Mouse (Mus musculus) heart, embryonic 11.5 days (tissue): ENCODE data around the gene Fam234b. TPM values are rescaled to one million over a fixed set of nuclear protein-coding genes. Genes with fewer than 3 reads are reported as not detected.
A peak's percentile ranks its signal among the peaks of the same experiment; 100 is the strongest.

Experiments used
- ATAC-seq: fragments of 200-750 bp; cut with Nextera tagmentation; replicated peaks from 2 replicates; pipeline ENCODE4 v1.8.0; 2017; ENCODE audit warnings: moderate library complexity; ENCODE audit not compliant: insufficient number of reproducible peaks, low FRiP score, low TSS enrichment
- H3K27ac ChIP-seq: fragments of 300-500 bp; sonication (generic); 2 replicates; pipeline ENCODE4 v1.5.1; 2014; ENCODE audit warnings: mild to moderate bottlenecking, low read depth, low read length
- H3K27me3 ChIP-seq: fragments of 300-500 bp; sonication (generic); 2 replicates; pipeline ENCODE4 v1.6.1; 2014; ENCODE audit warnings: mild to moderate bottlenecking, low read length, mixed read lengths; ENCODE audit not compliant: control insufficient read depth, insufficient read depth
- H3K36me3 ChIP-seq: fragments of 300-500 bp; sonication (generic); 2 replicates; pipeline ENCODE4 v1.6.1; 2014; ENCODE audit warnings: mild to moderate bottlenecking, low read length, moderate library complexity, mixed read lengths; ENCODE audit not compliant: control insufficient read depth, insufficient read depth
- H3K4me1 ChIP-seq: fragments of 300-500 bp; sonication (generic); 2 replicates; pipeline ENCODE4 v1.6.1; 2014; ENCODE audit warnings: low read length; ENCODE audit not compliant: control insufficient read depth, insufficient read depth
- H3K4me2 ChIP-seq: fragments of 300-500 bp; sonication (generic); 2 replicates; pipeline ENCODE4 v1.6.1; 2014; ENCODE audit warnings: mild to moderate bottlenecking, moderate library complexity
- H3K4me3 ChIP-seq: fragments of 300-500 bp; sonication (generic); 2 replicates; pipeline ENCODE4 v1.5.1; 2014; ENCODE audit warnings: low read depth, low read length
- H3K9ac ChIP-seq: fragments of 300-500 bp; sonication (generic); 2 replicates; pipeline ENCODE4 v1.6.1; 2014; ENCODE audit warnings: mild to moderate bottlenecking, low read depth, low read length, moderate library complexity
- H3K9me3 ChIP-seq: fragments of 300-500 bp; sonication (generic); replicated peaks from 2 replicates; pipeline ENCODE4 v1.6.1; 2016; ENCODE audit warnings: low read length; ENCODE audit not compliant: control insufficient read depth
- WGBS: fragments of 180-500 bp; shearing (Covaris S2); extraction: QIAGEN DNeasy Blood & Tissue Kit; methylation state at CpG from one replicate; pipeline ENCODE4 v1.1.7; 2014; ENCODE audit not compliant: insufficient replicate concordance; 5-methylcytosine and 5-hydroxymethylcytosine counted together
- polyA plus RNA-seq: library from polyadenylated mRNA; unstranded; fragments of >200 nt; fragmentation: Nextera tagmentation; extraction: Ambion mirVana; gene quantifications from 2 replicates; pipeline ENCODE4 v1.2.1, GENCODE M21; 2014

Gene Fam234b
- polyA plus RNA-seq, 1 experiment from 2014 or later, result 11.3 TPM

- no peak overlapping the region for H3K4me2 ChIP-seq
- ATAC-seq, result no peak
- no peak overlapping the region for H3K4me3 ChIP-seq
- H3K27ac ChIP-seq, result no peak overlapping the region
- WGBS, result 43% methylated on average over 4 of the region's 4 CpGs
- H3K36me3 ChIP-seq, result no peaks in the 10 kb centered on the region
- H3K9ac ChIP-seq, result no peak overlapping the region
- H3K9me3 ChIP-seq, result no peaks in the 10 kb centered on the region
- H3K4me1 ChIP-seq, result peaks cover 21% of the 10 kb centered on the region
- H3K27me3 ChIP-seq, result no peaks in the 10 kb centered on the region
Measured at GRCm38 (mm10) chr6:135238211-135238610, 40.4 kb downstream of the Fam234b start.

DNA sequence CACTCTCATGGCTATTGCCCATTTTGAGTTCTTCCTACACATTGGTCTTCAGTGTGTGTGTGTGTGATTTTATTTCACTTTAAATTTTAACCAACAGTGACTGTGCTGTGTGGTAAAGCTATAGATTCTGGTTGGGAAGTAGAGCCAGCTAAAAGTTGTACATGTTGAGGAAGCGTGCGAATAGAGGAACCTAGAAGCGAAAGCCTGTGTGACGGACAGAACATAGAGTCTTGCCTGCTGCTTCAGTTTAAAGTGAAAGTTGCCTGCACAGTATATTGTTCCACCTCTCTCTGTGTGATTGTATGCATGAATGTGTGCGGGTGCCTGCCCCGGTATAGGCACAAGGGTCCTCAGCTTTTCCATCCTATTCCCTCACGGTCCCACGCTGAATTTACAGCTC, 42.6 kb downstream of the Fam234b start:
- Histone ChIP-seq H3K4me3 (no peak overlapping the region), H3K9me3 (no peaks in the 10 kb centered on the region), H3K4me2 (no peak overlapping the region), H3K4me1 (peaks cover 21% of the 10 kb centered on the region), H3K27me3 (peaks cover 3% of the 10 kb centered on the region; the same call in 1 of the 2 replicates), H3K9ac (no peak overlapping the region), H3K27ac (no peak overlapping the region), H3K36me3 (no peaks in the 10 kb centered on the region)
- ATAC-seq, result no peak
- 90% methylated on average over 8 of the region's 8 CpGs for WGBS

DNA sequence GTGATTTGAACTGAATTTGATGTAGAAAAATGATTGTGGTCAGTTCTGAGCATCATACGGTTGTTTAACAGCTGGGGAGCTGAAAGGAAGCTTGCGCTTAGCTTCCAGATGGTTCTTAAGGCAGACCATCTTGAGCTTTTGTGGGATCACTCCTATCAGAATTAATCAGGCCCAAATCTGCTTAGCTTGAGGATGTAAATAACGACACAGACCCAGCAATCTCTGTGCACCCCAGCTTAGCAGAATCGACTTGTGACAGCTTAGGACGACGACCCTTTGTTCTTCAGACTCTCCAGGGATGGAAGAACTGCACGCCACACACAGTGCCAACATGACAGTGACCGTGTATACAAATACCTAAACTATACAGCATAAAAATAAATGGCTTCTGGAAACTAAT, 47.8 kb downstream of the Fam234b start:
- Histone ChIP-seq H3K9me3 (no peaks in the 10 kb centered on the region), H3K36me3 (no peaks in the 10 kb centered on the region), H3K9ac (no peak overlapping the region), H3K4me2 (no peak overlapping the region), H3K4me1 (peaks cover 10% of the 10 kb centered on the region), H3K4me3 (no peak overlapping the region), H3K27me3 (peaks cover 3% of the 10 kb centered on the region; the same call in 1 of the 2 replicates), H3K27ac (no peak overlapping the region)
- ATAC-seq, result no peak
- WGBS, result 72% methylated on average over 8 of the region's 8 CpGs

- H3K9me3 ChIP-seq, result no peaks in the 10 kb centered on the region
- 46% methylated on average over 6 of the region's 6 CpGs for WGBS
- H3K9ac ChIP-seq, result no peak overlapping the region
- peaks cover 14% of the 10 kb centered on the region for H3K4me1 ChIP-seq
- peaks cover 3% of the 10 kb centered on the region; the same call in 1 of the 2 replicates for H3K27me3 ChIP-seq
- H3K4me2 ChIP-seq, result no peak overlapping the region
- H3K4me3 ChIP-seq, result no peak overlapping the region
- no peak for ATAC-seq
- no peak overlapping the region for H3K27ac ChIP-seq
- no peaks in the 10 kb centered on the region for H3K36me3 ChIP-seq
Measured at GRCm38 (mm10) chr6:135247861-135248260, 50.1 kb downstream of the Fam234b start.

DNA sequence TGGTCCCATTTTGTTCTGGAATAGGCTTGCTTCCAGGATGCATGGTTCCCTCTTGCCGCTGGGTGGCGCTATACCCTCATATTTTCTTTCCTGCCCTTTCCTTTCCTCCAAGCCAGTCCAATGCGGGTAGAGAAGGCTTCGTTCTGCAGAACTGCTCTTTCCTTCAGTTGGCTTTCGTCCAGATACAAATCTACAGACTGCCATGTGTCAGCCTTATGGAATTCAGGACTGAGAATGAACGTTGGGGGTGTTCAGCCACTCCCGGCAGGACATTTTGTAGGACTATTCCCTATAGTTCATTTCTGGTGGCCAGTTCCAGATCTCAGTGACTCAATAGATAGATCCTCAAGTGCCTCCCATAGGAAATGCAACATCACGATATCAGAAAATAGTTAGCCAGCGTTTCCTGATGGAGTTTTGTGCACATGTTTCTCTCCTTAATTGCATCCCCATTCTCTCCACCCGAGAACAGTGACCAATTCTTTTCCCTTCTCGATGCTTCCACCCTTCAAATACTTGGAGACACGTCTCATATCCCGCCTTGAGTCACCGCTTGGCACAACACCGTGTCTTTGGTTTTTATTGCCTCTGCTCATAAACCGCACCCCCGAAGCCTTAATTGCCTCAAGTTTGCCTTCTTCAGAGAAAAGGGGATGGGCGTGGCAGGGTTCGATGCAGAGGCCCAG, 52.2 kb downstream of the Fam234b start:
- H3K4me2 ChIP-seq, result no peak overlapping the region
- no peak for ATAC-seq
- no peaks in the 10 kb centered on the region for H3K36me3 ChIP-seq
- H3K27me3 ChIP-seq, result no peaks in the 10 kb centered on the region
- peaks cover 14% of the 10 kb centered on the region for H3K4me1 ChIP-seq
- H3K27ac ChIP-seq, result no peak overlapping the region
- 47% methylated on average over 19 of the region's 19 CpGs for WGBS
- H3K4me3 ChIP-seq, result no peak overlapping the region
- H3K9me3 ChIP-seq, result no peaks in the 10 kb centered on the region
- no peak overlapping the region for H3K9ac ChIP-seq

DNA sequence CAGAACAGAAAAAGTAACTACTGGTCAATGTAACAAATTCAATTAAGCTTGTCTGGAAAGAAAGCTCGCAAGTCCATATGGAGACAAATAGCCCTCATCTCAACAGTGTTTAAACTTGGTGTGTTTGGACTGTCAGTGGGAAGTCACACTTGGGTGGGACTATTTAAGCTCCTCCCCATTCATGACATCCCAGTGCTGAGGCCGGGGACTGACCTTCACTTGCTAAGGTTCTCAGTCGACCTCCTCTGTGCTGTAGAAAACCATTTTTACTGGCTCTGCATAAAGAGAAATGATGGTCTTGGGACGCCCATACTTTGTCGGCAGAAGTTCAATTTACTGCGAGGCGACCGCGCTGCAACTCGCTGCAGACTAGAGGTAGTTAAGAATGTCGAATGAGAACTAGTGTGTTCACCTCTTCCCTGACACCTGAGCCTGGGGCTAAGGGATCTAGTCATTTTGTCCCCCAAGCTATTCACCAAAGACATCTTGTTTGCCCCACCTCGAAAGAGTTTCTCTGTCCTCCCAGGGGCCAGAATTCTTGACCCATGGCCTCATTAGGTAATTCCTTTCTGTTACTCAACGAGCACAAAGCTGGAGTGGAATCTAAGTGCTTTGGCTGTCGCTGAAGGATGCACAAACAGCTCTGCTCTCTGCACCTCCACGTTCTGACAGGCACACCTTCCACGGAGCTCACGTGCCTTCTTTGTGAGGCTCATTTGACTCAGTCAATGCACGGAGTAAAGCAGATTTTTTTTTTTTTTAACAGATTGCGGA, 53.3 kb downstream of the Fam234b start:
- peaks cover 14% of the 10 kb centered on the region for H3K4me1 ChIP-seq
- H3K4me3 ChIP-seq, result no peak overlapping the region
- 60% methylated on average over 19 of the region's 19 CpGs for WGBS
- ATAC-seq, result no peak
- 0 out of 2 replicates have a peak overlapping the region, but pooled peaks have one; percentile 25 for H3K27ac ChIP-seq
- H3K9ac ChIP-seq, result no peak overlapping the region
- H3K4me2 ChIP-seq, result no peak overlapping the region
- no peaks in the 10 kb centered on the region for H3K9me3 ChIP-seq
- H3K36me3 ChIP-seq, result no peaks in the 10 kb centered on the region
- H3K27me3 ChIP-seq, result no peaks in the 10 kb centered on the region

- H3K4me2 ChIP-seq, result peak overlapping the region; percentile 54
- H3K4me3 ChIP-seq, result peak overlapping the region; percentile 28
- H3K36me3 ChIP-seq, result no peaks in the 10 kb centered on the region
- no peaks in the 10 kb centered on the region for H3K9me3 ChIP-seq
- no peaks in the 10 kb centered on the region for H3K27me3 ChIP-seq
- peak overlapping the region; percentile 25 for H3K27ac ChIP-seq
- peak; percentile 40 for ATAC-seq
- WGBS, result 42% methylated on average over 24 of the region's 24 CpGs
- peaks cover 14% of the 10 kb centered on the region for H3K4me1 ChIP-seq
- H3K9ac ChIP-seq, result no peak overlapping the region
Measured at GRCm38 (mm10) chr6:135251849-135252727, 54.3 kb downstream of the Fam234b start.

DNA sequence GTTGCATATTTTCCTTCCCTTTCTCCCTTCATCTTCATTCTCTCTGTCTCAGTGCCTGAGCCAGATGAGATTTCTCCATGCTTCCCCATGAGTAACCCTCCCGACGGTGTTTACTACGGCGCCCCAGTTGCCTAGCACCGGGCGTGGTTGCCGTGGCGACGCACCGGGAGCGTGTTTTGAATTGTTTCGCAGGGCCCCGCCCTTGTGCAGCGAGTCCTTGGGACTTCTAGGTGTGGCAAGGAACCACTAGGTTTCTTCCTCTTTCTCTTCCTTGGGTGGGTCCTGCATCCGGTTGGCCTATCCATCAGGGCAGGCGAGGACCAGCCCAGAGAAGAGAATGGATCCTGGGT, 54.9 kb downstream of the Fam234b start:
- Histone ChIP-seq H3K27me3 (no peaks in the 10 kb centered on the region), H3K36me3 (no peaks in the 10 kb centered on the region), H3K9ac (no peak overlapping the region), H3K27ac (peak overlapping the region; percentile 13; the same call in 1 of the 2 replicates), H3K4me1 (peaks cover 14% of the 10 kb centered on the region), H3K4me3 (peak overlapping the region; percentile 28), H3K9me3 (no peaks in the 10 kb centered on the region), H3K4me2 (peak overlapping the region; percentile 54)
- WGBS, result 3% methylated on average over 16 of the region's 16 CpGs
- peak; percentile 76 for ATAC-seq
